11 mouse cellular contexts compared by ENCODE assay signal in genomic region chr10:46827109-46827812, GRCm38 (mm10).
DNase-seq lines count a peak whose midpoint lies in the region; ATAC-seq lines count a peak whose summit lies in the region.
"Had no signal": no experiment of that assay in that cellular context is flagged by ENCODE, and none has a peak within 500 bp of the region (broad histone marks: within the 10 kb centered on the region; RNA-seq: fewer than 3 reads in every experiment).

No protein-coding gene starts in this region.

- H3K4me3 ChIP-seq in embryonic facial prominence, embryonic 11.5 days (ENCODE audit: low read depth, low read length) = no peak overlapping the region
- no peak overlapping the region for H3K4me3 ChIP-seq in embryonic facial prominence, embryonic 10.5 days
- H3K4me3 ChIP-seq in hindbrain, embryonic 13.5 days = no peak overlapping the region
- no peak overlapping the region for H3K4me3 ChIP-seq in neural tube, embryonic 14.5 days (ENCODE audit: low read depth, low read length)
- no peak overlapping the region for H3K4me3 ChIP-seq in intestine, embryonic 16.5 days (ENCODE audit: low read length)

- no peaks in the 10 kb centered on the region for H3K4me1 ChIP-seq in embryonic facial prominence, embryonic 11.5 days (ENCODE audit: control insufficient read depth, insufficient read depth, low read length)
- H3K4me1 ChIP-seq in embryonic facial prominence, embryonic 10.5 days = no peaks in the 10 kb centered on the region
- no peaks in the 10 kb centered on the region; the same call in 1 of the 2 replicates for H3K4me1 ChIP-seq in hindbrain, embryonic 13.5 days (replicated peaks)
- no peaks in the 10 kb centered on the region for H3K4me1 ChIP-seq in neural tube, embryonic 14.5 days (ENCODE audit: control insufficient read depth, insufficient read depth, low read length)
- no peaks in the 10 kb centered on the region for H3K4me1 ChIP-seq in intestine, embryonic 16.5 days (ENCODE audit: control insufficient read depth, insufficient read depth, low read length)

- no peaks in the 10 kb centered on the region for H3K9me3 ChIP-seq in embryonic facial prominence, embryonic 11.5 days (replicated peaks; ENCODE audit: control insufficient read depth, low read length)
- H3K9me3 ChIP-seq in embryonic facial prominence, embryonic 10.5 days = no peaks in the 10 kb centered on the region
- H3K9me3 ChIP-seq in hindbrain, embryonic 13.5 days = no peaks in the 10 kb centered on the region
- no peaks in the 10 kb centered on the region for H3K9me3 ChIP-seq in neural tube, embryonic 14.5 days (ENCODE audit: control insufficient read depth, low read length)
- no peaks in the 10 kb centered on the region for H3K9me3 ChIP-seq in intestine, embryonic 16.5 days (ENCODE audit: control insufficient read depth, low read length)

- no peaks in the 10 kb centered on the region for H3K36me3 ChIP-seq in embryonic facial prominence, embryonic 11.5 days (replicated peaks; ENCODE audit: control insufficient read depth, insufficient read depth, low read depth, low read length)
- H3K36me3 ChIP-seq in embryonic facial prominence, embryonic 10.5 days (replicated peaks) = no peaks in the 10 kb centered on the region
- H3K36me3 ChIP-seq in hindbrain, embryonic 13.5 days = no peaks in the 10 kb centered on the region
- no peaks in the 10 kb centered on the region for H3K36me3 ChIP-seq in neural tube, embryonic 14.5 days (ENCODE audit: control insufficient read depth, insufficient read depth, low read length)
- H3K36me3 ChIP-seq in intestine, embryonic 16.5 days (ENCODE audit: control insufficient read depth, insufficient read depth, low read length) = no peaks in the 10 kb centered on the region

- H3K4me2 ChIP-seq in embryonic facial prominence, embryonic 11.5 days (ENCODE audit: low read depth, low read length) = no peak overlapping the region
- H3K4me2 ChIP-seq in hindbrain, embryonic 13.5 days = no peak overlapping the region
- no peak overlapping the region for H3K4me2 ChIP-seq in neural tube, embryonic 14.5 days (ENCODE audit: low read depth, low read length)
- no peak overlapping the region for H3K4me2 ChIP-seq in intestine, embryonic 16.5 days (ENCODE audit: low read depth, low read length)

- H3K9ac ChIP-seq in embryonic facial prominence, embryonic 11.5 days (replicated peaks; ENCODE audit: low read length) = no peak overlapping the region
- H3K9ac ChIP-seq in hindbrain, embryonic 13.5 days = no peak overlapping the region
- no peak overlapping the region for H3K9ac ChIP-seq in neural tube, embryonic 14.5 days (replicated peaks; ENCODE audit: low read depth, low read length)
- no peak overlapping the region for H3K9ac ChIP-seq in intestine, embryonic 16.5 days (ENCODE audit: low read depth, low read length)

- peak; percentile 73; the same call in 1 of the 2 replicates for ATAC-seq in embryonic facial prominence, embryonic 11.5 days (replicated peaks; ENCODE audit: insufficient number of reproducible peaks, low FRiP score, low TSS enrichment, low read depth)
- no peak for ATAC-seq in hindbrain, embryonic 13.5 days (ENCODE audit: low FRiP score)
- ATAC-seq in neural tube, embryonic 14.5 days (ENCODE audit: low read depth) = peak; percentile 47; the same call in 1 of the 2 replicates
- ATAC-seq in intestine, embryonic 16.5 days = no peak

- 46% methylated on average over 1 of the region's 1 CpGs for WGBS in embryonic facial prominence, embryonic 11.5 days
- WGBS in embryonic facial prominence, embryonic 10.5 days = 42% methylated on average over 1 of the region's 1 CpGs
- 37% methylated on average over 1 of the region's 1 CpGs for WGBS in hindbrain, embryonic 13.5 days
- 30% methylated on average over 1 of the region's 1 CpGs for WGBS in neural tube, embryonic 14.5 days
- 62% methylated on average over 1 of the region's 1 CpGs for WGBS in intestine, embryonic 16.5 days

- DNase-seq in embryonic facial prominence, embryonic 11.5 days (ENCODE audit: low spot score) = peak; percentile 50
- no peak for DNase-seq in embryonic facial prominence, embryonic 10.5 days (ENCODE audit: low spot score)
- peak; percentile 21 for DNase-seq in adipocyte (ENCODE audit: low spot score)
- DNase-seq in urinary bladder, adult 18-20 months (ENCODE audit: low spot score in 2 of 2) = no peak
- no peak for DNase-seq in kidney, adult 18-20 months
- DNase-seq: adrenal gland, postnatal 10 days; heart, postnatal 10 days; lung, postnatal 4 days had no signal

- H3K27me3 ChIP-seq in embryonic facial prominence, embryonic 11.5 days (ENCODE audit: control insufficient read depth, insufficient read depth, low read length) = no peaks in the 10 kb centered on the region
- no peaks in the 10 kb centered on the region for H3K27me3 ChIP-seq in embryonic facial prominence, embryonic 10.5 days (replicated peaks; ENCODE audit: low read depth, poor library complexity, severe bottlenecking)
- H3K27me3 ChIP-seq in hindbrain, embryonic 13.5 days = no peaks in the 10 kb centered on the region
- no peaks in the 10 kb centered on the region for H3K27me3 ChIP-seq in neural tube, embryonic 14.5 days (ENCODE audit: control insufficient read depth, insufficient read depth, low read length)
- no peaks in the 10 kb centered on the region for H3K27me3 ChIP-seq in intestine, embryonic 16.5 days (replicated peaks; ENCODE audit: control insufficient read depth, insufficient read depth, low read length)

- no peak overlapping the region for H3K27ac ChIP-seq in embryonic facial prominence, embryonic 11.5 days (replicated peaks; ENCODE audit: low read depth, low read length)
- no peak overlapping the region for H3K27ac ChIP-seq in embryonic facial prominence, embryonic 10.5 days (replicated peaks)
- peak overlapping the region; percentile 83 for H3K27ac ChIP-seq in hindbrain, embryonic 13.5 days
- H3K27ac ChIP-seq in neural tube, embryonic 14.5 days (ENCODE audit: low read depth, low read length) = no peak overlapping the region
- no peak overlapping the region for H3K27ac ChIP-seq in intestine, embryonic 16.5 days (ENCODE audit: low read length)

Comparison
In these comparisons a context has a peak if more than half of its experiments do, and no peak if none do; other contexts are left out.
1. DNase-seq: peak in embryonic facial prominence, embryonic 11.5 days (single experiment) and adipocyte (single experiment); none in embryonic facial prominence, embryonic 10.5 days (single experiment), urinary bladder, adult 18-20 months (0 of 2) and kidney, adult 18-20 months (single experiment).
2. ATAC-seq: peak in embryonic facial prominence, embryonic 11.5 days (single experiment) and neural tube, embryonic 14.5 days (single experiment); none in hindbrain, embryonic 13.5 days (single experiment) and intestine, embryonic 16.5 days (single experiment).